Mouse (Mus musculus): ENCODE measurements at regions not wholly inside any gene's neighbourhood (a gene's known extent, or its start where the extent isn't known, plus 50 kb on each side); places are given as distances from the start of the nearest gene placed in this dataset.

DNA sequence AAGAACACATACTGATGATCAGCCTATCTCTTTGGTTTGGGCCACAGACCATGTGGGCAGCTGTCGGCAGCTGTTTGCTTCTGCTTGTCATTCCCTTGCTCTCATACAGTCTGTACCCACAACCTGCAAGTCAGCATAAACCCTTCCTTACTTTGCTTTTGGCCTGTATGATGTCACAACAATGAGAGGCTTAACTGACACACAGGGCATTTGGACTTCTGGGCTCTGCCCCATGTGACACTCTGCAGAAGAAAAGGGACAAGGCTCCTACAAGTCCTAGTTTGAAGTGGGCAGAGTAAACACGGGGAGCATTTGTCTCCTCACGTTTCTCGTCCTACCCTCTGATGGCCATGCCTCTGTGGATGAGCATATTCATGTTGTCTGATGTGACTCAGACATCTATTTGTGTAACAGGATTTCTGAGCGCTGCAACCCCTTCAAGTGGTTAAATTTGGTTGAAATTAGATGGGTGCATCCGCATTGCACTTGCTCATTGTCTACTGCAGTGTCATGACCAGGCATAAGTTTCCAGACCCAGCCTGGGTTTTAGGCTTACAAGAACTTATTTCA, 87.6 kb upstream of the Cpeb4 start:
- DNase-seq: no peak

DNA sequence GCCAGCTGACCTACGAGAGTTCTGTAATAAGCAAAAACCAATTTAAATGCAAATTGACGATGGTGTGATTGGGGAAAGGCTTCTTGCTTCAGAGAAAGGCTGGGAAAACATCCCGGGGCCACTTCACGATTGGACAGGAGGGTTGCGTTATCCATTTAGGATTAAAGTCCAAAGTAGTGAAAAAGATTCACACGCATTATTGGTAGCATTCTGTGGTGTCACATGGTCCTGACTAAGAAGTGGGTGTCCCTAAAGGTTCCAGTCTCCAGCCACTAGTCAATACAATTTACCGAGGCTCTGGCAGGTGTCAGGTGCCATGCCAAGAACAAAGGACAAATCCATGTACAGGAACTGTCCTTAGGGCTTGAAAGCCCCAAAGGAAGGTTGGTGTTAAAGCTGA, 86.9 kb upstream of the Cpeb4 start:
- no peak for DNase-seq

DNA sequence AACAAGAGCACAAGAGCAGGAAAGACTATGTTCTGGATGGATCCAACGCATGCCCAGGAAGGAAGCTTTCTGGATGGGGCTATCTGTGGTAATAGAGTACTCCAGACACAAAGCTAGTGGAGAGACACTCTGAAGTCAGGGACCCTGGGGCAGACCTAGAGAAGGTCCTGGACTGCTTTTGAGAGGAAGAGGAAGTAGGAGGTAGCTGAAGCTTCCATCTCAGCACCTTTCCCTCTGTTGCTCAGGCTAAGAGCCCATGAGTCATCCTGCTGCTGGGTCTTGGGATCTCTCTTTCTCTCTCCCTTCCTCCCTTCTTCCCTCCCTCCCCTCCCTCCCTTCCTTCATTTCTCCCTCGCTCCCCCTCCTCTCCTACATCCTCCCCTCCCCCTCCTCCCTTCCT, 84.6 kb upstream of the Cpeb4 start:
- no peak for DNase-seq

DNA sequence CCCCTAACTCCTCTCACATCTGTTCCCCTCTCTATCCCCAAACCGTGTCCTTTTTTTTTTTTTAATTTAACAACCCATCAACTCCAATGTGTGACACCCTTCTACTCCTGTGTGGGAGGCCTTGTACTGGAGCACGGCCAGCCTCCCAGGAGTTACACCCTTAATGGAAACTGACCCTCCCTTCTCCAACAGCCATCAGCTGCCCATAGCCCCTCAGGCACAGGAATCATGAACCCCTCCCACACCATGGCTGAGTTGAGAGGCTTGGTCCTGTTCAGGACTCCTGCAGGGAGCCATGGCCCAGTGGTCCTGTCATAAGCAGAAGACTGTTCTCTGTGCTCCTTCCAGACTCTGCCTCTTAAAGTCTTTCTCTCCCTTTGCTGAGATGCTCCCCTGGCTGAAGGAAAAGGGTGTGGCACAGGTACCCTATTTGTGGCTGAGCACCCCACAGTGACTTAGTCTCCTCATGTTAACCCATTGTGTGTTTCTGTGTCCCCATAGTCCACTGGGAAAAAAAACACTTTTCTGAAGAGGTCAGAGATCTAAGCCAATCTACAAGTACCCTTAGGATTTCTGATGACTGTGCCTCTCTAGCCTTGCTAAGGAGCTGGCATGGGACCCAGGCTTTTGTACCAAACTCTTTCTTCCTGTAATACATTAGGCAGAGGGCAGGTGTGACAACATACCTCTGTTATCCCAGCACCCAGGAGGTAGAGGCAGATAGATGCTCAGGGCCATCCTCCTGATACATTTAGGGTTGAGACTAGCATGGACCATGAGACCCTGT, 83.9 kb upstream of the Cpeb4 start:
- DNase-seq: no peak

DNA sequence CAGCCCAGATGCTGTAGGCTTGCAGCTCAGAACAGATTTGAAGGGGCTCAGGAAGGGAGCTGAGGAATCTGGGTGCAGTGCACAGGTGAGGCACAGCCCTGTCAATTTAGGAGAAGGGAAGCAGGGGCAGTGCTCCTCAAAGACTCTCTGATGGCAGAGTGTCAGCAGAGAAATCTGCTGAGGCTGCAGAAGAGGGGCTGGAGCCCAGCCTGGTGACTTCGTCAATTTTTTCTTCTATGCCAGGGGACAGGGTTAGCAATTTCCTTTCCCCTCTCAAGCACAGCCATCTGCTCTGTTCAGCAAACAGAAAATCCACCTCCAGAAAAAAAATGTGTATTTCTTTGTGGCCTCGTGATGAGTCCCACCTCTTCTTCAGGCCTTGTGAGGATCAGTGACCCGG, 82.0 kb upstream of the Cpeb4 start:
- DNase-seq: no peak

DNA sequence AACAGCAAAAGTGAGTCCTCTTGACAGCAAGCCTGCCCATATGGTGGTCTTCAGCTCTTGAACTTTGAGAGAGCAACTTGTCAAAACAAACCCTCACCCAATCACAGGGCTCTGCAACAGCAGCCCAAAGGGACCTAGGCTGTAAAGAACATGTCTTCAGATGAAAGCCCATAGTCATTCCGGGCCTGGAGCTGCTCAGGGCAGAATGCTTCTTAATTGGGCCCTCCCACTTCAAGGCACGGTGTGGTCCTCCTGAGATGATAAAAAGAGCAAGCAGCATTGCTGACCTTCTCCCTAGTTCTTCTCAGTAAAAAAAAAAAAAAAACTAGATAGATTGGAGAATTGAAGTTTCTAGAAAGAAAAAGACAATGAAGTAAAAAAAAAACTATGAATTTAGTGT, 80.7 kb upstream of the Cpeb4 start:
- DNase-seq: no peak

DNA sequence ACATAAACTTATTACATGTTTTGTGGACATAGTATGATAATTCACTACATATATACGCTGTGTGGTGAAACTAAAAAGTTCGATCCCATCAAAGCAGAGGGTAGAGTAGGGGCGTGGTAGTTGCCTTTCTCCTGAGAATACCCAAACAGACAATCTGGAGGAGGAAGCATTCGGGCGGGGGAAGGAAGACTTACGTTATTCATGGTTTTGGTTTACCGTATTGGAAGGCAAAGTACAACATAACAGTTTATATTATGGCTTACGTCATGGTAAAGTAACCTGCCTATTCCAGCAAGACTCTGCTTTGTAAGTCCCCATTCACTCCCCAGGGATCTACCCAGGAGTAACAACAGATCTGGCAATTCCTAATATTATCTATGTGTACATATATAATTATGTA, 76.9 kb upstream of the Cpeb4 start:
- no peak for DNase-seq

DNA sequence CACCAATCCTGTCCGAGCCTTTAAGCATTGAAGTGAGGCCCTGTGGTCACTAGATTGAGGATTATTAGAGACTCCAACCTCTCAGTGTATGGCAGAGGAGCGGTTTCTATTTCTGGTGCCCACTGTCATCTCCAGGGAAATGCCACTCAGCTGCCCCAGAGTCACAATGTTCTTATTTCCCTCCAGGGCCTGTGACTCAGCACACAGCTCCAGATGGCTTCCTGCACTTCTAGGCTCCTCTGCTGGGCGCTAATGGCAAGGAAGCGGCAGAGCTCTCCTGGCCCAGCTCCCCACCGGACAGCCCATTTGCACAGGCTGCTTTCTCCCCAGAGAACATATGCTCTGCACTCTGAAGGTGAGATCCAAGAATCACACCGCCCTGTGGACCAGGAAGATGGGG, 75.8 kb upstream of the Cpeb4 start:
- peak; percentile 74 for DNase-seq

DNA sequence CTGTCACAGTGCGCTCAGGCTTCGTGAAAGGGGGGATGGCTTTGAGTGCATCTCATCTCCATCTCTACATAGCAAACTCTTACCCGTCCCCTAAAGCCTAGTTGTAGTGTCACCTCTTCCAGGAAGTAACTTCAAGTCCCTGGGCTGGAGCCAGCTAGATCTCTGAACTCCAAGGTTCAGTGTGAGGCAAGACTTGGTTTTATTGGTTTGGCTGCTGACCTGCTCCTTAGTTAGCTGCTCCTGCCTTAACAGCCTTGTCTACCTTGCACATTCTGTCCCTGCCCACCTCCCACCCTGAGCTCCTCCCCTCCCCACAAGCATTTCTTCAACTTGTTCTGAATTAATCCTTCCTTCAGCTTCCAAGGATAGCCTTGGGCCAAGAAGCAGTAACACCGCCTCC, 70.4 kb upstream of the Cpeb4 start:
- no peak for DNase-seq

DNA sequence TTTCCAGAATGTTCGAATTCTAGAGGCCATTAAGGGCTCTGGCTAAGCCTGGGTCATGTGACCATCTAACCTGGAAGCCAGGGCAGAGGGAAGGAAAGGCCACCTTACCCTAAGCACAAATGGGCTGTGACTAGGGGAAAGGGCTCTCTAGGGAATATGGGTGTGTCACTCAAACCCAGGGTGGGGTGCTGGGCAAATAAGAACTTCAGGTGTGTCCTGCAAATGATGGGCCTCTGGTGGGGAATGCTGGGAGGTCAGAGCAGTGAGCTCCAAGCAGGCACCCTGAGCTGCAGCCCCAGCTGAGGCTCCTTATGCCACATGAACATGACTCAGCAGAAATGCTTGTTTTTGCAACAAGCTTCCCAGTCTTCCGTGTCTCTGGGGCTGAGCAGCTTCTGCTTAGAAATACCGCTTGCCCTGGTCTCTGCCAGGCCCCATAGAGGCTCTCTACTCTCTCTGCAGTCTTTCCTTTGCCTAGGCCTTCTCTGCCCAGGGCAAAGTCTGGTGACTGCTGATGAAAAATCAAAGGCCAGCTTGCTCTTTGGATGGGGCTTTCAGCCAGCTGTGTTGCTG, 68.6 kb upstream of the Cpeb4 start:
- DNase-seq: peak; percentile 34

DNA sequence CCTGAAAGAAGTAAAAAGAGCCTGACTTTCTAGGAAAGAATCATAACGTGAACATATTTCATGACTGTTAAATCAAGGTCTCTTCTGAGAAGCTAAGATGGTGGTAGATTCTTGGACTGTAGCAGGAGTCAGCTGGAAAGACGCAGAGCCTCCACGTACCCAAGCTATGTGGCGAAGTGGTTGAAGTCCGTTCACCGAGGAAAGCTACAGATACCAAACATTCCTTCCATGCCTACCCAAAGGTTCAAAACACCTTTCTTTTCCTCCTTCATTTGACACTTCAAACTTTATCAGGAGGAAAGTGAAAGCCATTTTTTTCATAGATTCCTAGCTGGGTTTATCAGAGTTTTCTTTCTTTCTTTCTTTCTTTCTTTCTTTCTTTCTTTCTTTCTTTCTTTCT, 67.5 kb upstream of the Cpeb4 start:
- DNase-seq: no peak

DNA sequence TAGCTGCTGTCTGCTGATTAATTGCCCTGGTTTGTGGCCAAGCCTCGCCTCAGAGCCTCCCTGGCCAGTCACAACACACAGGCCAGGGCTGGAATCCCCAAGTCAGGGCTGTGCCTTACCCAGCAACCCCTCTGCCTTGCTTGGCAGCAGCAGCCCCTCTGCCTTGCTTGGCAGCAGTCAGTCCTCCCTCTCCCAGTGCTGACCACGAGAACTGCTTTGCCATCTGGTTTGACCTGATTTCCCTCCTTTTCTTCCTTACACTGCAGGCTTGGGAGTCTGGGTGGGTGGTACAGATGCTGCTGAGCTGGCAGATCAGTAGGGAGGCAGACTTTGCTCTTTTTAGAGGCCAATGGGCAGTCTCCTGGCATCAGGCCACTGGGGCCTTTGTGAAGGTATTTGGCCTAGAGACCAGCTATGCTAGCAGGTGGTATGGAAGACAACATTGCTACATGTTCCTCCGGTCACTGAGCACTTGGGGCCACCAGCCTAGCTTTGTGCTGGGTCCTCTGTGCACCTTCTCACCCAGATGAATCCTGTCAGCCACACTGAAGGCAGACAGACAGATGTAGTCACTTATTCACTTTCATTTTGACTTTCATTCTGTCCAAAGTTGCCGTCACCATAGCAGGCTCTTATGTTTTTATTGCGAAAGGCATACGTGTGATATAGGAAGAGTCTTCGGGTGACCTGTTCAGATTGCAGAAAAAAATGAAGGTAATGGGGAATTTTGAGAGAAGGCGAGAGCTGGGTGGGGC, 64.4 kb upstream of the Cpeb4 start:
- peak; percentile 65 for DNase-seq

DNA sequence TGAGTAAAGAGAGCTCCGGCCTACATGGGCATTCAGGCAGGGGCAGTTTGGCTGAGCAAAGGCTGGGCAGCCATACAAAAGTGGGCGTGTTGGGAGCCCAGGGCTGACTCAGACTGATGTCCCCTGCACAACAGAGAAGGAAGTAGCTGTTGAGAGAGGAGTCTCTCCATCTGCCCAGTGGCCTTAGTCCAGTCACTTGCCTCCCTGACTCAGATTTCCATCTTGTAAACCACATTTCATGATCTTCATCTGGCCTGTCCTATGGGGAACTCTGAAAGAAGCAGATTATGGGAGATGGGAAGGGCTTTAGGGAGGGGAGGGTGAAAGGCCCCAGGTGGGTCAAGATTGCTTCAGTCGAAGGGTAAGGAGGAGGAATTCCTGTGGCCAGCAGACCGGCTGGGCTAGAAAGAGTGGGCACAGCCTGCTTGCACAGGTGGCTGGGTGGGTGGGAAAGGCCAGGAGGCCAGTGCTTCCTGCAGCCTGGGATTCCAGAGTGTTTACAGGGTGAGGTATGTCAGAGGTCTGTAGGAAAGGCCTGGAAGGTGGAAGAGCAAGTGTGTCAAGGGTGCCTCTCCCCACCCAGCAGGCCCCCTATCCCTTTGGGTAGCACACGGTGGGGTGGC, 63.7 kb upstream of the Cpeb4 start:
- DNase-seq: no peak

DNA sequence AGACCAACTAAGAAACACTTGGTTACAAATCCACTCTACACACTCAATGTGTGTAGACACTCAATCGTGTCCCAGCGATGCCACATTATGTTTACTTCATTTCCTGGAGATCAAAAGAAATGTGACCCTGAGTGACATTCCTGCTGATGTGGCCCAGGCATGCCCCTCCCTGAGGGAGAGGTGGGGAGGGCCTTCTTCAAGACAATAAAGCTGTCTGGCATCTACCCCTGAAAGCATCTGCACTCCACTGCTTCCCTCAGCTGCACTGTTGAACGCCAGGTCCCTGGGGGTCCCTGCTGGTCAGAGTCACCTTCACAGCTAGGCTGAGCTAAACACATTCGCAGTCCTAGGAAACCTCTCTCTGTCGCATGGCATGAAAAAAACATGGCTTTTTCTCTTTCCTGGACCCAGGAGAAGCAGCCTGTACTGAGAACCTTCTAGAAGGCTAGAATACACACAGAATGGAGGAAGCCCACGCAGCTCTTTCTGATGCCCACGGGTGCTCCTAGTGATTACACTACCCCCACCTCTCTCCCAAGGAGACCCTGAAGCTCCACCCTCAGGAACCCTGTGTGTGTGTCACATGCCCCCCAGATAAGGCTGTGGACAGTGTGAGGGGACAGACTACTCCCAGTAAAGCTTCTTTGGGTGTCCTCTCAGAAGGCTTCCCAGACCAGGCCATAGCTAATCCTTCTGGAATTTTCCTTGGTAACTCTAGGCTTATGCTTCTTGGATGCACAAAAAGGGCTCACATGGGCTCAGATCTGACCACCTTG, 61.8 kb upstream of the Cpeb4 start:
- no peak for DNase-seq

DNA sequence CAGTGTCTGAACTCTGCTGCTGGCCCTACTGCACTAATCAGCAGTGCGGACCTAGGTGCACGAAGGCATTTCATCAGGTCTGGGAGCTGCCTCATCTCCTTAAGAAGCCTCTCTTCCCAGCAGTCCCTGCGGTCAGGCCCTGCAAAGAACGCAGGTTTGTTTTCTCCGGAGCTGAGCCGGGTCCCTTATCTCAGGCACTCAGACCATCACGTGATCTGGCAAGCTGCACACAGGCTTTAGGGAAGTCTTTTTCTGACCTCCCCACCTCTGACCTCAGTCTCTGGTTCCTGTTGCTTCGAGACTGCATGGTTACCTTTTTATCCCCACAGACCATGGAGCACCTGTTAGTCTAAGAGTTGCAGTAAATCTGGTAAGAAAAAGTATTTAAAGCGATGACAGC, 59.8 kb upstream of the Cpeb4 start:
- no peak for DNase-seq

DNA sequence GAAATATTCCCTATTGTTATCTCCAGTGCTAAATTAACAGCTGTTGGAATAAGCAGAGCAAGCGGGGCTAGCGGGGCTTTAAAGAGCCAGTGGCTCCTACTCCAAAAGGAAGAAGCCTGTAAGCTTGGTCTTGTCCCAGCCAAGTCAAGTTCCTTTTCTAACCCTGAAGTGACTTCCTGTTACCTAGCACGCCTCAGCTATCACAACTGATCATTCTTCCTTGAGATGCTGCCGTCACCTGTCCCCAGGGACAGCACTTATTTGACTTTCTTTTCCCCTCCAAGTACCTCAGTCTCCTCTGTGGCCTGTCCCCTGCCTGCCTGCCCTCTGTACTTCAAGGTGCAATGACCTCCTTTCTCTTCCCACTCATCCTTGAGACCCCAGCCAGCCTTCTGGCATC, 57.4 kb upstream of the Cpeb4 start:
- DNase-seq: no peak

DNA sequence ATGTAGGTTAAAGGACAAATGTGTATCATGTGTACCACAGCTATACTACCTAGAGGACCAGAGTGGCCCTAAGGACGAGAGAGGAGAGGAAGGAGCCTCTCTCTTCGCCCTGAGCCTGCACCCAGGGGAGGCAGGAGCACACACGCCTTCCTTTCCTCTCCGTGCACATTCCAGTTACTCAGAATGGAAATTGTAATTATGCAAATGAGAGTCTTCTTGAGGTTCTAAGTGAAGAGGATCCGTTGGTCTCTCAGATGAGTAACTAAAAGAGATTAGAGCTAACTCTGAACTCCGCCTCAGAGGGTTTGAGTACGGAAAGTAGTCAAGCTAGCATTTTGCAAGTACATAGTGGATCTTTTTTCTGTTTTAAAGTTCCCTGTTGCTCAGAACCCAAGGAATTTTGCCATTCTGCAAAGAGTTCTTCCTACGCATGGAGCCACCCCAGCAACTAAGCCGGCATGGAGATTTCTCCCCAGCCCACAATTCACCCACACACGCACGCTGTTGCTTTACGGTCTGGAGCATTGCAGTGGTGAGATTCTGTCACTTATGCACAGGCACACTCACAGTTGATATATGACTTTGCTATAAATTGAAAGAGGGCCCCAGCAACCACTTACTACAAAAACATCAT, 56.0 kb upstream of the Cpeb4 start:
- DNase-seq: peak; percentile 82

DNA sequence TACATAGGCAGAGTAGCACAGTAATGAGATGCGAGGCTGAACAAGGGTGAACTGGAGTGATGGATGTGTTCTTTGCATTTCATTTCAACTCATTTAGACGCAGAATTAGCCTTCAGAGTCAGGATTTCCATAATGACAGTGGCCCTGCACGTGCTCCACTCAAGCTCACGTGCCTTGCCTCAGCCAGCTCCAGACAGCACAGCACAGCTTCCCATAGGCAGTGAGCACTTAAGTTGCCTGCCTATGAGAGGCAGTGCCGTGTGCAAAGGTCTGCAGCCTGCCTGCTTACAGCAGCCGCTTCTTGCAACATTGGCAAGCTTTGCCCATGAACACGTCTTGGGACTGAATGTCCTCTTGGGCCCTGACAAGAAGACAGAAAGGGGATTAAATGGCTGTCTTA, 54.0 kb upstream of the Cpeb4 start:
- DNase-seq: peak; percentile 51

DNA sequence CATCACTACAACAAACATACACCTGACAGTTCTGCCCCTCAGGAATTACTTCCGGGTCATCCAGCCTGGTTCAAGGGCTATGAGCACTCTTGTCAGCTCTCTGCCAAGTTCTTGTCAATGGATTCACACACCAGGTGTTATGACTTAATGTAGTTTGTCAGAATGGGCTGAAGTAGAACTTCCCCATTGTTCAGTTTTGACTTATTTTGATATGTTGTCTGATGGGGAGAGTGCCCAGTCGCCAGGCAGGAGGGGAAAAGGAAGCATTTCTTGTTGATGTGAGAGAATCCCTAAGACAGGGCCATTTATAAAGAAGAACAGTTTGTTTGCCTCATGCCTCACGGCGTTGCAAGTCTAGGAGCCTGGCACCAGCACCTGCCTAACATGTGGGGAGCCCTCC, 52.0 kb upstream of the Cpeb4 start:
- no peak for DNase-seq

DNA sequence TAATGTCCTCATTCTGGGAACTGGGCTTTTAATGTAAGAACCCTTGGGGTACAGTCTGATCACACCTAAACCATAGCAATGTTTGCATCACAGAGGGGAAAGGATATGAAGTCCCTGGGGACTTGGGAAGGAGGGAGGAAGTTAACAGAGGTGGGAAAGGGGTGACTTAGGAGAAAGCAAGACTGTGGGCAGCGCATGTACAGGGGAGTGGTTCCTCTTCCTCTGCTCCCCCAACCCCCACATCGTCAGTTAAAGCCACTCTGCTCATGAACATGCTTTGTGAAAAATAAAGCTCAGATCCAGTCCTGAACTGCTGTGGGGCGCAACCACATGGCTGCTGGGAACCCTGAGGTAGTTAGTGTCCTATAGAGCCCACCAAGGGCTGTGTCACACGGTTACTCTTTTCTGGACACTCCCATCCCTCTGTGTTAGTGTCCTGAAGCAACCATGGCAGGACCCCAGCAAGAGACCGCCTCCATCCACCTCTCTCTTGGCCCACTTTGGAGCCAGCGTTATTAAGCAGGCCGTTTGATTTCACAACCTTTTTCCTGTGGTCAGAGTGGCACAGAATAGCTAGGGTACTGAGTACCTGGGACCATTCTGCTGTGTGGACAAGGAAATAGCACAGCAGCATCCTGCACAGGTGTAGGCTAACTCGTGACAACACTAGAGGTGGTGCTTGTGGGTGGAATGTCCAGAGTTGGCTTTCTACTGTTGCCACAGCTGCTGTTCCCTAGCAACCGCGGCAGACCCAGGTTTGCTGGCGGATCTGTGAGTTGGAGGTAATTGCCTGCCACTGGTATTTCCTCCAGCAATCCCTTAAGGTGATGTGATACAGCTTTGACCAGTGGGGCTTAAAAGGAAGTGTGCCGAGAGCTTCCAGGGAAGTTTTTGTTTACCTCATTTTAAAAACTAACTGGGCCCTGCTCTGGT, 50.3 kb upstream of the Cpeb4 start:
- DNase-seq: no peak

Data from right cerebral cortex, adult 18-20 months (tissue).